Mouse (Mus musculus) lung, postnatal 0 days (tissue): ENCODE measurements at regions not wholly inside any gene's neighbourhood (a gene's known extent, or its start where the extent isn't known, plus 50 kb on each side); places are given as distances from the start of the nearest gene placed in this dataset.

Source experiments
- ATAC-seq: fragments of 200-750 bp; cut with Nextera tagmentation; 2 replicates; pipeline ENCODE4 v1.8.0; 2017; ENCODE audit warnings: moderate library complexity
- DNase-seq: peaks from one replicate; pipeline ENCODE4 v3.0.0-alpha.2; 2016; ENCODE audit warnings: low spot score
- H3K27ac ChIP-seq: fragments of 300-500 bp; sonication (generic); 2 replicates; pipeline ENCODE4 v1.5.1; 2014; ENCODE audit warnings: antibody characterized with exemption, mild to moderate bottlenecking, low read length, mixed read lengths
- H3K27me3 ChIP-seq: fragments of 300-500 bp; sonication (generic); replicated peaks from 2 replicates; pipeline ENCODE4 v1.6.1; 2014; ENCODE audit warnings: low read length, mixed read lengths; ENCODE audit not compliant: insufficient read depth
- H3K36me3 ChIP-seq: fragments of 300-500 bp; sonication (generic); 2 replicates; pipeline ENCODE4 v1.6.1; 2014; ENCODE audit warnings: low read length, mixed read lengths; ENCODE audit not compliant: insufficient read depth
- H3K4me1 ChIP-seq: fragments of 300-500 bp; sonication (generic); 2 replicates; pipeline ENCODE4 v1.6.1; 2014; ENCODE audit warnings: antibody characterized with exemption, low read depth, low read length, mixed read lengths; ENCODE audit not compliant: insufficient read depth
- H3K4me2 ChIP-seq: fragments of 300-500 bp; sonication (generic); replicated peaks from 2 replicates; pipeline ENCODE4 v1.6.1; 2014; ENCODE audit warnings: low read depth, mild to moderate bottlenecking, low read length, moderate library complexity, mixed read lengths
- H3K4me3 ChIP-seq: fragments of 300-500 bp; sonication (generic); 2 replicates; pipeline ENCODE4 v1.5.1; 2014; ENCODE audit warnings: low read depth, low read length
- H3K9ac ChIP-seq: fragments of 300-500 bp; sonication (generic); replicated peaks from 2 replicates; pipeline ENCODE4 v1.6.1; 2014; ENCODE audit warnings: low read depth, mild to moderate bottlenecking
- H3K9me3 ChIP-seq: fragments of 300-500 bp; sonication (generic); 2 replicates; pipeline ENCODE4 v1.6.1; 2016; ENCODE audit warnings: low read length, mixed read lengths
- CTCF ChIP-seq: IDR thresholded peaks from 2 replicates; pipeline ENCODE4 v1.5.1; 2016; ENCODE audit warnings: antibody characterized with exemption, mild to moderate bottlenecking
- EP300 ChIP-seq: IDR thresholded peaks from 2 replicates; pipeline ENCODE4 v1.6.1; 2016; ENCODE audit warnings: antibody characterized with exemption, mild to moderate bottlenecking, control low read depth
- WGBS: fragments of 180-500 bp; shearing (Covaris S2); extraction: QIAGEN DNeasy Blood & Tissue Kit; methylation state at CpG from one replicate; pipeline ENCODE4 v1.1.7; 2014; 5-methylcytosine and 5-hydroxymethylcytosine counted together

GRCm38 (mm10) chr10:44821666-44822065 is 245.3 kb upstream of the Prep start:
- no peak for ATAC-seq
- Histone ChIP-seq H3K27ac (no peak overlapping the region), H3K9ac (no peak overlapping the region), H3K36me3 (no peaks in the 10 kb centered on the region), H3K27me3 (no peaks in the 10 kb centered on the region), H3K4me3 (no peak overlapping the region), H3K4me1 (no peaks in the 10 kb centered on the region), H3K4me2 (no peak overlapping the region), H3K9me3 (no peaks in the 10 kb centered on the region)
- TF ChIP-seq EP300 = no peak
- TF ChIP-seq CTCF = no peak
- WGBS = 92% methylated on average over 3 of the region's 3 CpGs
- DNase-seq = no peak

DNA sequence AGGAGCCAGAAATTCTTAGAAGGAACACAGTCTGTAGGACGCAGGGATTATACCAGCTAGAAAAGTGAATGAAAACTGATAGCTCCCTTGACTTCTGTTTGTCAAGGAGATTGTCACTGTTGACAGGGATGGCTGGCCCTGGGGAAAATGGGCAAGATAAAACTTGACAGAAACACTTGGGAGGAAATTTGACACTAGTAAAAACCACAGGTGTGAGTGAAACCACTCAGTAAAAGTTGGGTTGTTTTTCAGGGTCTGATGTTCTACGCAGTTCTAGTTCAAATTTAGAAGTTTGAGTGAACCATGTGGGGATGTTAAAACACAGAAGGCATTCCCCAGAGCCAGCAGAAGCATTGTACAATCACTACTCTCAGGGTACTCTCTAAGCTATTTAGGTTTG is 246.6 kb upstream of the Prep start:
- H3K9me3 ChIP-seq = no peaks in the 10 kb centered on the region
- no peak overlapping the region for H3K4me3 ChIP-seq
- no peaks in the 10 kb centered on the region for H3K27me3 ChIP-seq
- H3K4me2 ChIP-seq = no peak overlapping the region
- no peaks in the 10 kb centered on the region for H3K4me1 ChIP-seq
- H3K9ac ChIP-seq = no peak overlapping the region
- DNase-seq (no peak), ATAC-seq (no peak)
- 37% methylated on average over 2 of the region's 2 CpGs for WGBS
- no peaks in the 10 kb centered on the region for H3K36me3 ChIP-seq
- H3K27ac ChIP-seq = no peak overlapping the region
- no peak for TF ChIP-seq EP300
- TF ChIP-seq CTCF = no peak

DNA sequence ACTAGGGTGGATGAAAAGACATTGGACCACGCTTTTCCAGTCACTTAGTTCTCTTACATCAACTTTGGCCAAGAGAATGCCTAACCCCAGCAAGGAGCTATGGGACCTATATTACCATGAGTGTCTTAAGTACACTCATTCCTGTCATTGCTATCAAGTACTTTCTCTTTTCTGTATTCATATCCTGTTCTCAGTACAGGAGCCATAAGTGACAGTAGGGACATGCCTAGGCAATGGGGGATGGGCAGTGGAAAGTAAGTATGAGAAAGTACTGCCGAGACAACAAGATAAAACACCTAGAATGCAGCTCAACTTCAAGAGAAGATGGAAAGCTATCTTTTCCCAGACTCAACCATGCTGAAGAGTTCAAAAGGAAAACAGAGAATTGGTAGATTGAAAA is 247.6 kb upstream of the Prep start:
- no peak for DNase-seq
- Histone ChIP-seq H3K9ac (no peak overlapping the region), H3K27me3 (no peaks in the 10 kb centered on the region), H3K4me3 (no peak overlapping the region), H3K27ac (no peak overlapping the region), H3K36me3 (no peaks in the 10 kb centered on the region), H3K4me1 (no peaks in the 10 kb centered on the region), H3K4me2 (no peak overlapping the region), H3K9me3 (no peaks in the 10 kb centered on the region)
- TF ChIP-seq CTCF (no peak), EP300 (no peak)
- 95% methylated on average over 2 of the region's 2 CpGs for WGBS
- no peak for ATAC-seq

DNA sequence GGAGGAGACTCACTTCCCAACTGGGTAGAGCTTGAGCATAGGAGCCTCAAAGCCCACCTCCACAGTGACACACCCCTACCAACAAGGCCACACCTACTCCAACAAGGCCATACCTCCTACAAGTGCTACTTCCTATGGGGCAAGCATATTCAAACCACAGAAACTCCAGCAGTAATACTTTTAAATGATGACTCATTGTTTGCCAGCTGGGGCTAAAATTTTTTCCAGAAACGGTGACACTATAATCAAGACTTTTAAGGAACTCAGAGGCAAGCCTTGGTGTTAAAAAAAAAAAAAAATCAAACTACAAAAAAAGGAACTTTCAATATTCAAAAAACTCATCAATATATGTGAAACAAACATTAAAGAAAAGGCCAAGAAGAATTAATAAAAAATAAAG is 248.4 kb upstream of the Prep start:
- TF ChIP-seq EP300 = no peak
- TF ChIP-seq CTCF = no peak
- no peak overlapping the region for H3K9ac ChIP-seq
- H3K4me2 ChIP-seq = no peak overlapping the region
- no peaks in the 10 kb centered on the region for H3K36me3 ChIP-seq
- H3K4me1 ChIP-seq = no peaks in the 10 kb centered on the region
- 48% methylated on average over 1 of the region's 1 CpGs for WGBS
- no peak overlapping the region for H3K4me3 ChIP-seq
- H3K27ac ChIP-seq = no peak overlapping the region
- DNase-seq (peak; percentile 6), ATAC-seq (no peak)
- no peaks in the 10 kb centered on the region for H3K9me3 ChIP-seq
- no peaks in the 10 kb centered on the region for H3K27me3 ChIP-seq

GRCm38 (mm10) chr10:44796205-44796604 is 267.9 kb upstream of the Prdm1 start:
- no peak for TF ChIP-seq EP300
- TF ChIP-seq CTCF = no peak
- Histone ChIP-seq H3K27ac (no peak overlapping the region), H3K27me3 (no peaks in the 10 kb centered on the region), H3K4me3 (no peak overlapping the region), H3K9me3 (no peaks in the 10 kb centered on the region), H3K9ac (no peak overlapping the region), H3K4me1 (no peaks in the 10 kb centered on the region), H3K36me3 (no peaks in the 10 kb centered on the region), H3K4me2 (no peak overlapping the region)
- no peak for DNase-seq
- 60% methylated on average over 1 of the region's 1 CpGs for WGBS
- ATAC-seq = no peak

DNA sequence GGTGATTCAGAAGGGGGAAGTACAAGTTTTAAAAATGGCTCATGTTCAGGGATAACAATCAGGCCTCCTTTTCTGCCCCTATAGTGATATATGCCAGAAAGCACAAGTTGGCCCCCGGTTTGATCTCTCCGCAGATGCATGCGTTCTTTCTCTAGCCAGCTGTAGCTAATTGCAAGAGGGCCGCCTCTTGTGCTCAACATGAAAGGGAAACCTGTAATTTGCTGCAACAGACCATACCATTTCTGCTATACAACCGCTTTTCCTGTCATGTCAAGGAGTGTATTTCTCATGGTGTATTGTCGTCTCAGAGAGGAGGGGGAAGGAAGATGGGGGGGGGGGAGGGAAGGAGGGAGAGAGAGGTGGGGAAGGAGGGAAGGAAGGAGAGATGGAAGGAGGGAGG is 257.1 kb upstream of the Prdm1 start:
- no peaks in the 10 kb centered on the region for H3K27me3 ChIP-seq
- no peak for TF ChIP-seq CTCF
- no peak for TF ChIP-seq EP300
- H3K36me3 ChIP-seq = no peaks in the 10 kb centered on the region
- no peaks in the 10 kb centered on the region for H3K9me3 ChIP-seq
- ATAC-seq (no peak), DNase-seq (no peak)
- no peak overlapping the region for H3K4me2 ChIP-seq
- no peak overlapping the region for H3K4me3 ChIP-seq
- no peaks in the 10 kb centered on the region for H3K4me1 ChIP-seq
- WGBS = 79% methylated on average over 6 of the region's 6 CpGs
- H3K9ac ChIP-seq = no peak overlapping the region
- no peak overlapping the region for H3K27ac ChIP-seq

DNA sequence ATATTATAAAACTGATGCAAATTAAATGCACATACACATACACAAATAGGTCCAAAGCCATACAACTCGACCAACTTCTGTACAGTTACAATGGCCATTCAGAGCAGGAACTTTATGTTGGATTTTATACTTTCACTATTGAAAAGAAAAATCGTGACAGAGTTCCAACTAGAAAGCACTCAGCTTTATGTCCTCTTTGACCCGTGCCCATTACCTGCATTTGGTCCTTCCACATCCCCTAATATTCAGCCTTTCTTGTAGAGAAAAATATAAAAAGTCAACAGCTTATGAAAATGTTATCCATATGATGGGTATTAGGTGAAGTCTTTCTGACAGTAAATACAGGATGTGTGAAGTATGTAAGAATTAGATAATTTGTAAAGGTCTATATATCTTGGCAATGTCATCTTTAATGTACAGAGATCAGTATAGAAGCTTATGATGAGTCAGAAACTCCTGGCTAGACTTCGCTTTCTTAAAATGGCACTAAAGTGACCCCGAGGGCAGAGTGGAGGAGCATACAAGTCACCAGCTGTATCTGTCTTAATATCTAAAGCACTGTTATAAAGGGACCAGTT is 252.2 kb upstream of the Prdm1 start:
- ATAC-seq (no peak), DNase-seq (no peak)
- WGBS = 84% methylated on average over 5 of the region's 5 CpGs
- Histone ChIP-seq H3K9me3 (no peaks in the 10 kb centered on the region), H3K27ac (no peak overlapping the region), H3K4me3 (no peak overlapping the region), H3K4me2 (no peak overlapping the region), H3K4me1 (no peaks in the 10 kb centered on the region), H3K27me3 (no peaks in the 10 kb centered on the region), H3K9ac (no peak overlapping the region), H3K36me3 (no peaks in the 10 kb centered on the region)
- TF ChIP-seq CTCF = no peak
- no peak for TF ChIP-seq EP300
